Comparison of ENCODE assay signal across 8 mouse cellular contexts in the genomic region with DNA sequence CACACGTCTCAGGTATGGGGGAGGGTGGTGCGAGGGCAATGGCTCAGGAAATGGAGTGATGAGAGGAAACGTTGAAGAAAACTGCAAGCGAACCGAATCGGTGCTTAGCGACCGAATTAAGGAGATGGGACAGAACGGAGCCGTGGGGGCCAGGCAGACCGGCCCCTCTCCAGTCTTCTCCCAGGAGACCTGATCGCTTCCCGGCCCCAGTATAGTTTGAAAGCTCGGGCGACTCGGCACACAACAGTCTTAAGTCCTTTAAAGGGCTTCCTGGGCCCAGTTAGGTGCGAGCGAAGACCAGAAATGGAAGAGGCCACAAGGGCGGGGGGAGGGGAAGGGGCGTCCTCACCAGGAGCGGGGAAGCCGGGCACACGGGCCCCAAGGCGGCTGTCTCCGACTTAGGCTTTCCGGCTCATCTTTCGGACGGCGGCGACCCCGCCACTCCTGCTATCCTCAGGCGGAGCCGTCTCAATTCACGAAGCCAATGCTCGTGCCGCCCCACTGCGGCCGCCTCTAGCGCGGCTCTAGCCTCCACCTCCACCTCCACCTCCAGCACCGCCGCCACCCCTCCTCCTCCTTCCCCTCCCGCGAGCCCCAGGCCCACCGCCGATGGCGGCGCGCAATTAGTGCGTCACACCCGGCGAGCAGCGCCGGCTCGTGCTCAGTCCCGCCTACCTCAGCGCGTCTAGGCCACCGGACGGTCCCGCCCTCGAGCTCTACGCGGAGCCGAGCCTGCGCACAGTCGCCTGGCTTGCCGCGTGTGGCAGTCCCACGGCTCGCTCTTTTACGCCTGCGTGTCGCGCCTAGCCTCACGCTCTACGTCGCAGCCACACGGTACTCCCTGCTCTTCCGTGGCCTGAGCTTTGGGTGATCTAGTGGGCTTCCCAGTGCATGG. TPM values are rescaled to one million over a fixed set of nuclear protein-coding genes. Genes with fewer than 3 reads are reported as not detected.
A peak's percentile ranks its signal among the peaks of the same experiment; 100 is the strongest.
DNase-seq lines count a peak whose midpoint lies in the region; ATAC-seq lines count a peak whose summit lies in the region.

A gene (minus strand): TSS at position 771 of the 895 bp plus-strand sequence.

- H3K27ac ChIP-seq in hindbrain, embryonic 13.5 days, result peak within 1 kb of the TSS; percentile 96

- H3K27me3 ChIP-seq in hindbrain, embryonic 13.5 days, result peaks cover 5% of the 10 kb centered on the region; the same call in 1 of the 2 replicates

- H3K9me3 ChIP-seq in hindbrain, embryonic 13.5 days, result no peaks in the 10 kb centered on the region

- WGBS in hindbrain, embryonic 13.5 days, result under 1% methylated on average over 79 of the region's 80 CpGs

- H3K4me1 ChIP-seq in hindbrain, embryonic 13.5 days (replicated peaks), result peaks cover 56% of the 10 kb centered on the region

- peak within 1 kb of the TSS; percentile 89 for H3K9ac ChIP-seq in hindbrain, embryonic 13.5 days

- H3K4me2 ChIP-seq in hindbrain, embryonic 13.5 days, result peak within 1 kb of the TSS; percentile 96

- DNase-seq in NIH3T3 (ENCODE audit: low read depth), result peak; percentile 97
- DNase-seq in cerebellum, postnatal 10 days, result peak; percentile 99
- DNase-seq in frontal cortex, postnatal 14 days (ENCODE audit: low spot score in 2 of 2), result peak; percentile 94 to 95
- DNase-seq in layer of hippocampus, postnatal 25 days (ENCODE audit: extremely low spot score in 1 of 2, low spot score in 1 of 2), result peak; percentile 93 to 96
- DNase-seq in lung, postnatal 25 days (ENCODE audit: low spot score), result peak; percentile 97
- peak; percentile 97 for DNase-seq in retina, embryonic 14.5 days (ENCODE audit: low spot score)
- peak; percentile 98 for DNase-seq in thymus, postnatal 4 days

- ATAC-seq in hindbrain, embryonic 13.5 days (ENCODE audit: low FRiP score), result peak; percentile 96

- peak within 1 kb of the TSS; percentile 78 for H3K4me3 ChIP-seq in hindbrain, embryonic 13.5 days

- H3K36me3 ChIP-seq in hindbrain, embryonic 13.5 days, result peaks cover 34% of the 10 kb centered on the region

RNA-seq across cellular contexts. Expression of the gene that starts here (rescaled TPM):
- 94.7 and 95.9 TPM in 2 replicates for polyA plus RNA-seq in hindbrain, embryonic 13.5 days (2015; fragmentation: Nextera tagmentation; extraction: Ambion mirVana)
- 100 to 1,000 TPM in 1 of 2 experiments, 10 to 100 TPM in 1; 94.3 to 109 TPM for total RNA-seq in layer of hippocampus, postnatal 25 days (2021)

Comparison
In these comparisons a context has a peak if more than half of its experiments do, and no peak if none do; other contexts are left out.
1. Peak in every context shown above with its lines: DNase-seq, ATAC-seq, H3K4me3 ChIP-seq and H3K27ac ChIP-seq.